10 mouse cellular contexts compared by ENCODE assay signal in genomic region chr13:24776146-24776844, GRCm38 (mm10). TPM values are rescaled to one million over a fixed set of nuclear protein-coding genes. Genes with fewer than 3 reads are reported as not detected.
DNase-seq lines count a peak whose midpoint lies in the region; ATAC-seq and TF ChIP-seq lines count a peak whose summit lies in the region.
"Had no signal": no experiment of that assay in that cellular context is flagged by ENCODE, and none has a peak within 500 bp of the region (broad histone marks: within the 10 kb centered on the region; RNA-seq: fewer than 3 reads in every experiment).

No protein-coding gene starts in this region.

- DNase-seq in kidney, adult 11 months, result peak; percentile 31
- DNase-seq in hindbrain, embryonic 14.5 days (ENCODE audit: low spot score), result peak; percentile 72
- DNase-seq in left cerebral cortex, postnatal 10 days (ENCODE audit: extremely low spot score in 1 of 2, low spot score in 2 of 2), result peak; percentile 42 to 52
- DNase-seq in midbrain, postnatal 0 days (ENCODE audit: low spot score), result peak; percentile 74
- peak; percentile 83 for DNase-seq in thymus, postnatal 0 days (ENCODE audit: low spot score)

- H3K36me3 ChIP-seq in kidney, embryonic 14.5 days (ENCODE audit: control insufficient read depth, insufficient read depth, low read length), result no peaks in the 10 kb centered on the region
- no peaks in the 10 kb centered on the region for H3K36me3 ChIP-seq in hindbrain, embryonic 14.5 days (replicated peaks; ENCODE audit: control insufficient read depth, insufficient read depth)
- H3K36me3 ChIP-seq in midbrain, postnatal 0 days (ENCODE audit: insufficient read depth, low read length), result no peaks in the 10 kb centered on the region

- H3K9ac ChIP-seq in kidney, embryonic 14.5 days (ENCODE audit: low read depth, low read length), result no peak overlapping the region
- no peak overlapping the region for H3K9ac ChIP-seq in hindbrain, embryonic 14.5 days
- H3K9ac ChIP-seq in midbrain, postnatal 0 days (replicated peaks; ENCODE audit: low read length, poor library complexity, severe bottlenecking), result no peak overlapping the region

- H3K4me2 ChIP-seq in kidney, embryonic 14.5 days (replicated peaks; ENCODE audit: low read depth, low read length), result no peak overlapping the region
- no peak overlapping the region for H3K4me2 ChIP-seq in hindbrain, embryonic 14.5 days (replicated peaks)
- H3K4me2 ChIP-seq in midbrain, postnatal 0 days (ENCODE audit: low read depth, low read length, poor library complexity, severe bottlenecking), result no peak overlapping the region

- H3K4me1 ChIP-seq in kidney, embryonic 14.5 days (ENCODE audit: control insufficient read depth, insufficient read depth, low read length), result no peaks in the 10 kb centered on the region
- no peaks in the 10 kb centered on the region for H3K4me1 ChIP-seq in hindbrain, embryonic 14.5 days (replicated peaks; ENCODE audit: control insufficient read depth, insufficient read depth, low read length)
- H3K4me1 ChIP-seq in midbrain, postnatal 0 days (ENCODE audit: insufficient read depth, low read length), result no peaks in the 10 kb centered on the region

- 48% methylated on average over 7 of the region's 7 CpGs for WGBS in kidney, embryonic 14.5 days
- WGBS in hindbrain, embryonic 14.5 days, result 57% methylated on average over 7 of the region's 7 CpGs
- 46% methylated on average over 6 of the region's 7 CpGs for WGBS in midbrain, postnatal 0 days

- no peak overlapping the region for H3K4me3 ChIP-seq in kidney, embryonic 14.5 days (ENCODE audit: low read length)
- H3K4me3 ChIP-seq in hindbrain, embryonic 14.5 days (replicated peaks; ENCODE audit: low read length), result no peak overlapping the region
- no peak overlapping the region for H3K4me3 ChIP-seq in midbrain, postnatal 0 days (ENCODE audit: low read depth, low read length)
- H3K4me3 ChIP-seq: erythroblast, embryonic 14.5 days; myocyte had no signal

- intact Hi-C loops in left cerebral cortex, postnatal 10 days (cut with DNase I), result loop anchor here (5.0 kb wide), 1 partner anchor 294 kb away; no protein-coding TSS in a partner anchor

- no peaks in the 10 kb centered on the region for H3K27me3 ChIP-seq in kidney, embryonic 14.5 days (ENCODE audit: control insufficient read depth, insufficient read depth, low read length)
- no peaks in the 10 kb centered on the region for H3K27me3 ChIP-seq in hindbrain, embryonic 14.5 days (ENCODE audit: control insufficient read depth, insufficient read depth, low read length)
- no peaks in the 10 kb centered on the region for H3K27me3 ChIP-seq in midbrain, postnatal 0 days (ENCODE audit: insufficient read depth, low read length)

- TF ChIP-seq CTCF in midbrain, postnatal 0 days (IDR thresholded peaks at IDR 0.05), result peak; percentile 86

- H3K27ac ChIP-seq in kidney, embryonic 14.5 days (ENCODE audit: low read depth, low read length), result no peak overlapping the region
- H3K27ac ChIP-seq in hindbrain, embryonic 14.5 days, result no peak overlapping the region
- no peak overlapping the region for H3K27ac ChIP-seq in midbrain, postnatal 0 days (ENCODE audit: low read depth, low read length)

- no peak for ATAC-seq in kidney, embryonic 14.5 days (ENCODE audit: low FRiP score, low TSS enrichment)
- ATAC-seq in activated CD4-positive, CD25-positive, alpha-beta regulatory T cell, adult 4 months, result peak; percentile 44
- ATAC-seq in common myeloid progenitor, adult 5-6 weeks (replicated peaks; ENCODE audit: low read depth, poor library complexity, severe bottlenecking), result peak; percentile 89
- no peak for ATAC-seq in hindbrain, embryonic 14.5 days (ENCODE audit: low FRiP score)
- ATAC-seq in midbrain, postnatal 0 days (ENCODE audit: low FRiP score), result no peak

- H3K9me3 ChIP-seq in kidney, embryonic 14.5 days (ENCODE audit: control insufficient read depth, low read length), result no peaks in the 10 kb centered on the region
- H3K9me3 ChIP-seq in hindbrain, embryonic 14.5 days (ENCODE audit: control insufficient read depth, low read length), result no peaks in the 10 kb centered on the region
- H3K9me3 ChIP-seq in midbrain, postnatal 0 days (ENCODE audit: low read length), result no peaks in the 10 kb centered on the region

RNA-seq across cellular contexts. Expression of gene Gmnn, which starts 14.6 kb away (rescaled TPM):
- 134 and 174 TPM in 2 replicates for polyA plus RNA-seq in kidney, embryonic 14.5 days (2014; fragmentation: Nextera tagmentation; extraction: Ambion mirVana)
- polyA plus RNA-seq in activated CD4-positive, CD25-positive, alpha-beta regulatory T cell, adult 4 months (2017; shearing (Covaris generic)), result 10 to 100 TPM; 47.8 to 61.4 TPM
- total RNA-seq in common myeloid progenitor, adult 5-6 weeks (2017), result 183 and 210 TPM in 2 replicates
- 20.6 and 22.1 TPM in 2 replicates for polyA plus RNA-seq in hindbrain, embryonic 14.5 days (2014; fragmentation: Nextera tagmentation; extraction: Ambion mirVana)
- 1 to 10 TPM; 3.8 to 4.0 TPM for total RNA-seq in left cerebral cortex, postnatal 10 days (2021)
- total RNA-seq in midbrain, postnatal 0 days (2014; rRNA removed), result 2.3 and 9.4 TPM in 2 replicates
- polyA plus RNA-seq in midbrain, postnatal 0 days (2015; fragmentation: Nextera tagmentation; extraction: Ambion mirVana), result 10.2 and 11.6 TPM in 2 replicates
- polyA plus RNA-seq in thymus, postnatal 0 days (2015; fragmentation: Nextera tagmentation; extraction: Ambion mirVana), result 160 and 170 TPM in 2 replicates

RNA-seq across cellular contexts. Expression of gene BC005537, which starts 25.2 kb away (rescaled TPM):
- polyA plus RNA-seq in kidney, embryonic 14.5 days (2014; fragmentation: Nextera tagmentation; extraction: Ambion mirVana), result 35.3 and 41.5 TPM in 2 replicates
- polyA plus RNA-seq in activated CD4-positive, CD25-positive, alpha-beta regulatory T cell, adult 4 months (2017; shearing (Covaris generic)), result 10 to 100 TPM; 32.0 to 44.4 TPM
- 66.1 and 86.8 TPM in 2 replicates for total RNA-seq in common myeloid progenitor, adult 5-6 weeks (2017)
- 40.8 and 43.7 TPM in 2 replicates for polyA plus RNA-seq in hindbrain, embryonic 14.5 days (2014; fragmentation: Nextera tagmentation; extraction: Ambion mirVana)
- 100 to 1,000 TPM; 224 TPM for total RNA-seq in left cerebral cortex, postnatal 10 days (2021)
- 52.2 and 61.8 TPM in 2 replicates for total RNA-seq in midbrain, postnatal 0 days (2014; rRNA removed)
- 16.3 and 18.2 TPM in 2 replicates for polyA plus RNA-seq in midbrain, postnatal 0 days (2015; fragmentation: Nextera tagmentation; extraction: Ambion mirVana)
- 21.6 and 25.6 TPM in 2 replicates for polyA plus RNA-seq in thymus, postnatal 0 days (2015; fragmentation: Nextera tagmentation; extraction: Ambion mirVana)

RNA-seq across cellular contexts. Expression of gene Armh2, which starts 35.3 kb away (rescaled TPM):
- polyA plus RNA-seq in kidney, embryonic 14.5 days (2014; fragmentation: Nextera tagmentation; extraction: Ambion mirVana), result not detected in 2 replicates
- polyA plus RNA-seq in activated CD4-positive, CD25-positive, alpha-beta regulatory T cell, adult 4 months (2017; shearing (Covaris generic)), result not detected
- not detected in 2 replicates for total RNA-seq in common myeloid progenitor, adult 5-6 weeks (2017)
- not detected in 2 replicates for polyA plus RNA-seq in hindbrain, embryonic 14.5 days (2014; fragmentation: Nextera tagmentation; extraction: Ambion mirVana)
- not detected for total RNA-seq in left cerebral cortex, postnatal 10 days (2021)
- total RNA-seq in midbrain, postnatal 0 days (2014; rRNA removed), result not detected in 2 replicates
- 0.20 TPM in 1 of 2 replicates, not detected in the other for polyA plus RNA-seq in midbrain, postnatal 0 days (2015; fragmentation: Nextera tagmentation; extraction: Ambion mirVana)
- not detected in 2 replicates for polyA plus RNA-seq in thymus, postnatal 0 days (2015; fragmentation: Nextera tagmentation; extraction: Ambion mirVana)
- polyA plus RNA-seq: erythroblast, embryonic 14.5 days had no signal

RNA-seq across cellular contexts. Expression of gene Acot13, which starts 55.0 kb away (rescaled TPM):
- 81.8 and 91.6 TPM in 2 replicates for polyA plus RNA-seq in kidney, embryonic 14.5 days (2014; fragmentation: Nextera tagmentation; extraction: Ambion mirVana)
- polyA plus RNA-seq in activated CD4-positive, CD25-positive, alpha-beta regulatory T cell, adult 4 months (2017; shearing (Covaris generic)), result 10 to 100 TPM; 69.2 to 76.1 TPM
- total RNA-seq in common myeloid progenitor, adult 5-6 weeks (2017), result 40.9 and 43.1 TPM in 2 replicates
- 55.6 and 59.9 TPM in 2 replicates for polyA plus RNA-seq in hindbrain, embryonic 14.5 days (2014; fragmentation: Nextera tagmentation; extraction: Ambion mirVana)
- total RNA-seq in left cerebral cortex, postnatal 10 days (2021), result 10 to 100 TPM; 42.0 to 49.5 TPM
- total RNA-seq in midbrain, postnatal 0 days (2014; rRNA removed), result 15.1 and 25.4 TPM in 2 replicates
- polyA plus RNA-seq in midbrain, postnatal 0 days (2015; fragmentation: Nextera tagmentation; extraction: Ambion mirVana), result 60.2 and 67.1 TPM in 2 replicates
- 119 and 129 TPM in 2 replicates for polyA plus RNA-seq in thymus, postnatal 0 days (2015; fragmentation: Nextera tagmentation; extraction: Ambion mirVana)

RNA-seq across cellular contexts. Expression of gene Tdp2, which starts 55.2 kb away (rescaled TPM):
- polyA plus RNA-seq in kidney, embryonic 14.5 days (2014; fragmentation: Nextera tagmentation; extraction: Ambion mirVana), result 68.8 and 79.9 TPM in 2 replicates
- polyA plus RNA-seq in activated CD4-positive, CD25-positive, alpha-beta regulatory T cell, adult 4 months (2017; shearing (Covaris generic)), result 10 to 100 TPM; 17.2 to 24.2 TPM
- 70.6 and 71.9 TPM in 2 replicates for total RNA-seq in common myeloid progenitor, adult 5-6 weeks (2017)
- polyA plus RNA-seq in hindbrain, embryonic 14.5 days (2014; fragmentation: Nextera tagmentation; extraction: Ambion mirVana), result 34.7 and 37.5 TPM in 2 replicates
- 10 to 100 TPM; 21.5 to 22.4 TPM for total RNA-seq in left cerebral cortex, postnatal 10 days (2021)
- 26.6 and 27.0 TPM in 2 replicates for total RNA-seq in midbrain, postnatal 0 days (2014; rRNA removed)
- 25.5 and 28.5 TPM in 2 replicates for polyA plus RNA-seq in midbrain, postnatal 0 days (2015; fragmentation: Nextera tagmentation; extraction: Ambion mirVana)
- 54.3 and 60.2 TPM in 2 replicates for polyA plus RNA-seq in thymus, postnatal 0 days (2015; fragmentation: Nextera tagmentation; extraction: Ambion mirVana)

Comparison
In these comparisons a context has a peak if more than half of its experiments do, and no peak if none do; other contexts are left out.
1. DNase-seq: peak in every context shown above with its lines; median percentile 83 in thymus, postnatal 0 days; 74 in midbrain, postnatal 0 days; 72 in hindbrain, embryonic 14.5 days; 47 in left cerebral cortex, postnatal 10 days; 31 in kidney, adult 11 months.
2. ATAC-seq: peak in activated CD4-positive, CD25-positive, alpha-beta regulatory T cell, adult 4 months (single experiment) and common myeloid progenitor, adult 5-6 weeks (single experiment); none in kidney, embryonic 14.5 days (single experiment), hindbrain, embryonic 14.5 days (single experiment) and midbrain, postnatal 0 days (single experiment).